Mouse (Mus musculus) MN1 (cell line): ENCODE data around the gene Mitf.

Experiments used
- DNase-seq: peaks from one replicate; pipeline ENCODE4 v3.0.0-alpha.2; 2016; ENCODE audit warnings: low spot score

Mitf gene

DNA sequence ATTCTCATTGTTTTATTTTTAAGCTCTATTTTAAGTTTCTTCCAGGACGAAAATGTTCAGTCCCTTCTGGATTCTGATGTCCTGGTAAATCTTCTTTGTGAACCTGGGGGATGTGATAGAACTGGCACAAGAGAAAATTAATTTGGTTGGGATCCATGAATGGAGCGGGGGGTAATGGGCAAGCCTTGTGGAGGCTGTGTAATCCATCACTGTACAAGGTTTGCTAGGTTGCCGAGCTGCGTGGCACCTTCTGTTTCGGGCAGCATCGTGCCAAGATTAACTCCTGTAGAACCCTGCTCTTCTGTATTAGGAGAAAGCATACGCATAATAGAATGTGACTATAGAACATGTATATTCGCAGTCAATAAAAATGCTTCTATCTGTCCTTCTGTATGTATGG is 76.1 kb downstream of the Mitf start:
- no peak for DNase-seq

DNA sequence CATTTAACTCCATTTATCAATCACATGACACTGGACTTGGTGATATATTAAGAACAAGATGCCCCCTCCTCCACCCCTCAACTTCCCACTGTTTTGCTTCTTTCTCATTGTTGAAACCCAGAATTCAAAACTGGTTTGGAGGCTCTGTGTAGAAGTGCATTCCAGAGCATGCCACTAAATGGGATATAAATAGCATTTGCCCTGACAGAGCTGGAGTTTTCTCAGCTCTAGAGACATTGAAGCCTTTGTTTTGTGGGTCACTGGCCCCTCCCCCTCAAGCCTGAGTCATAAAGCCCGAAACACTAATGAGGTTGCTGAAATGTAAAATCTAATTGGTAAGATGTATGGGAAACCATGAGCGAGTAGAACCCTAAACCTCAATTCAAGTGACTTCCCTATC is 76.6 kb downstream of the Mitf start:
- peak; percentile 48 for DNase-seq

GRCm38 (mm10) chr6:97884971-97885370 is 78.1 kb downstream of the Mitf start:
- no peak for DNase-seq

GRCm38 (mm10) chr6:97885606-97886005 is 78.8 kb downstream of the Mitf start:
- peak; percentile 86 for DNase-seq

GRCm38 (mm10) chr6:97887893-97888292 is 81.0 kb downstream of the Mitf start:
- DNase-seq, result no peak

DNA sequence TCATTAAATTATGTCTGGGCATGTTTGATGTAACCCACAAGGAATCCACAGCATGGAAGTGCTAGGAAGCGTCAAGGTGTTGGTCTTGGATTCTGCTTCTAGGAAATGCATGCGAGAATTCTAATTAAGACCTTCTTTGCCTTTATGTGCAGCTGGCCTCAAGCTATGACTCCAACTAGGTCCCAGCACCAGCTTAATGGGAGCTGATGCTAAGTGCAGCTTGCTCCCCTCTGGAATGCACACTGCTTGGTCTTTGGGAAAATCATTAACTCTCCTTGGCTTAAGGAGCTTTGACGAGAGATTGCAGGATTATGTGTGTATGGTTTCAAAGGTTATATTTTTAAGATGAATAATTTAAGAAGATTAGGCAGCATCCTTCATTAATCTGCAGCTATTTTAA is 81.7 kb downstream of the Mitf start:
- no peak for DNase-seq

DNA sequence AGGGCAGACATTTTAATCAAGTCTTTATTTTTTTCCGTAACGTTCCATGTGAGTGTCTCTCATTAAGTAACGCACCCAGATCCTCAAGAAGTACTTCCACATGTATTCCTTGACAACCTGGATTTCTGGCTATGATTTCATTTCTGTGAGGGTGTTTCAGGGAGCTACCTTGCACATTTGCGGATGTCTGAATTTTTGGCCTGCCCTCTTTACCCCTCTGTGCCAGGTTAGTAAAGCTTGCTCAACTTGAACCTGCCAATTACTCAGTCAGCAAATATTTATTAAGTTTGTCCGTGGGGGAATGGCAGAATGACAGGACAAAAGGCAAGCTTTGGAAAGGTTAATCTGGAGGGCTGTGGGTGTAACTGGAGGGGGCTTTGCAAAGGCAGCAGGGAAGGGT is 86.7 kb downstream of the Mitf start:
- no peak for DNase-seq

- no peak for DNase-seq
Observed at GRCm38 (mm10) chr6:97897191-97897590, 90.3 kb downstream of the Mitf start.

- no peak for DNase-seq
Observed at GRCm38 (mm10) chr6:97898085-97898484, 91.2 kb downstream of the Mitf start.

- DNase-seq, result no peak
Observed at GRCm38 (mm10) chr6:97901561-97901960, 94.7 kb downstream of the Mitf start.

DNA sequence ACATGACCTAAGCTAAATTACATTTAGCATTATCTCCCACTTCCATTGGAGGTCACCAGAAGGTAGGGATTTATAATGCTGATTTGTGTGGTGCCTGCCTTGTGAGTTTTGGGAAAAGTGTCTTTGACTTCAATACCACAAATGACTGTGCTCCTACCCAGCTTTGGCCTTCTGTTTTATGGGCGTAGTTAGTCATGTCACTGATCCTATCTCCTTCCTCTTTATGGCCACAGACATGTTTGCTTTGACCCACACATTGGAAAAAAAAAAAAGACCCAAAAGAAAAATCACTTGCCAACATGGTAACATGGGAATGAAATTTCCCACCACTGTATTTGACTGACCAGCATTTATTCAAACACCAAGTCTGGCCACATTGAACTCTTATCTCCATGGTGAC is 95.4 kb downstream of the Mitf start:
- DNase-seq, result no peak

- DNase-seq, result no peak
Observed at GRCm38 (mm10) chr6:97914768-97915167, 107.9 kb downstream of the Mitf start.

DNA sequence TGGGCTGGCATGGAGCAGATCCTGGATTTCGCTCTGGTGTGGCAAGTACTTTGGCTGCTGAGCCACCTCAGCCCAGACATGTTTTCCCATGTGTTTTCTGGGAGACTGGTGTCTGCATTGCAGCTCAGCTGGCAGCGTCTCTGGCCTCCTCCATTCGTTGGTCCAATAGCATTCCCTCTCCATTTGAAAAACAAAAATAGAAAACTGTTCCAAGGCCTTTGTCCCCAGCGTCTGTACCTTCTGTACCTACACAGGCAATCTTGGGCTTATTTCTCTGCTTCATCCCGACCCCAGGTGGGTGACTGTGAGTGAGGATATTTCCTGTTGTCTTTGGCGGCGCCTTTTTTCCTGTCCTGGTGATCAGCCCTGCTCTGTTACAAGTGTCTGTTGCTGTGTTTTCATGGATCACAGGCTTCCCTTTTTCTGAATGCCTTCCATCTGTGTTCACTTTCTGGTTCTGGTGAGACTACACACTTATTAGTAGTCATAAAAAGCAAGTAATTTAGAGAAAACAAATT is 109.6 kb downstream of the Mitf start:
- no peak for DNase-seq

GRCm38 (mm10) chr6:97918051-97918450 is 111.2 kb downstream of the Mitf start:
- no peak for DNase-seq

- no peak for DNase-seq
Observed at GRCm38 (mm10) chr6:97918481-97918880, 111.6 kb downstream of the Mitf start.

- DNase-seq, result no peak
Observed at GRCm38 (mm10) chr6:97919287-97919686, 112.4 kb downstream of the Mitf start.

GRCm38 (mm10) chr6:97921591-97921990 is 114.7 kb downstream of the Mitf start:
- DNase-seq, result no peak

DNA sequence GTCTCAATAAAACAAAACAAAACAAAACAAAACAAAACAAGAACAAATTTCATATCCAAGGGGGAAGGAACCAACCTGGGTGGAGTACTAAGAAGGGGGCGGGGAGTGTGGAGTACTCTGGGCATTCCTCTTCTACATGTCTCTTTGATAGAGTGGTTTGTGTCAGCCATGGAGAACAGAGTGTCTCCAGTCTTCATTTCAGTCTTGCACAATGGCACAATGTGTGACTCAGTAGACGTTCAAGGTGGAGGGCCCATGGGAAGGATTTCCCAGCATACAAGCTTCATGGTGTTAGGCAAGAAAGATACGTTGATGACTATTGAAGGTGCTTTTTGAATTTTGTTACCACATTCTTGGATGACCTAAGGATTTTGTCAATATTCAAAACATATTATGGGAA is 117.4 kb downstream of the Mitf start:
- DNase-seq, result no peak

DNA sequence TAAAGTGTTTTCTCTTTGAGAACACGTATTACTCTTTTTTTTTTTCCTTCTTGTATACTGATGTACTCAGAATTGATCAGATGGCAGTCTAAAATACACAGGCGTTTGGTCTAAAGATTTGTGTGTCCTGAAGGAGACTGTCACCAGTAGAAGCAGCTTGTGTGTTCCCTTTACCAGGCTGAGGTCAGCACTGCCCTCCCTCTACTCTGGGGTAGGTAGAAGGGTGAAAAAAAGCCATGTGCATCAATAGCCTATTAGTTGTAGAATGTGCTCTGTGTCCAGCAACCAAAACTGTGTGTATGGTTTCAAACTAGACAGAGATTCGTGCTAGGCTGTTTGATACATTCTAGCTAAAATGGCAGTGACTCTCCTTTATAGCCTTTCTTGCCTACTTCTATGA is 122.2 kb downstream of the Mitf start:
- DNase-seq, result no peak

DNA sequence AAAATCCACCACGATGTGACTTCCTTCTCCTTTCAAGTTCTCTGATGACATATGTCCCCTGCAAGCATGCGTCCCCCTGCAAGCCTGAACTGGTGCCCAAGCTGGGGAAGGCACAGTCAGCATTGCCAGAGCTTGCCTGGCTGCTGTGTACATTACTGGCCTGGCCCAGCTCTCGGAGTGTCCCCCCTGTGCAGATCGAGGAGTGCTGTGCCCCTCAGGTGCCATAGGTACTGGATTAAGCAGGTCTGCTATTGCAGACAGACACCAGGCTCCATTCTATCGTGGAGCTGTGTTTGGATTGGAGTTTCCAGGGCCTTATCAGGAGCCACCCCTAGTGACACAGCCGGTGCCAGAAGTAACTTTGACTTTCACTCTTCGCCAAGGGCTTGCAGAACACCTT is 122.6 kb downstream of the Mitf start:
- no peak for DNase-seq

DNA sequence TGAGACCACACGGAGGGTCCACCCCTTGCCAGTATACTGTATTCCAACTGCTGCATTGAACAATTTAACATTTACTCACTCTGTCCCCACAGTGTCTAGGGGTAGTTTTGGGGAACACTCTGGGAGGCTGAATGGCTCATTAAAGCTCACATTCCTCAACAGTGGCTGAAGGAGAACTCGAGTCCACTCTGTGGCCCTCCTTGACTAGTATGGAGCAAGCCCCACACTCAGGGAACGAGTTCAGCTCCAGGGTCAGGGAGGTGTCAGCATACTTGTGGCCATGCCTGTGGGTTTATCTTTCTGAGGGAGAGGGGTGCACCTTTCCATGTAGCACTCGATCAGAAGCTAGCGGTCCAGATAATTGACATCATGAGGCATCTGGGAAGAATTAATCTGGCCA is 130.3 kb downstream of the Mitf start:
- DNase-seq, result no peak

DNA sequence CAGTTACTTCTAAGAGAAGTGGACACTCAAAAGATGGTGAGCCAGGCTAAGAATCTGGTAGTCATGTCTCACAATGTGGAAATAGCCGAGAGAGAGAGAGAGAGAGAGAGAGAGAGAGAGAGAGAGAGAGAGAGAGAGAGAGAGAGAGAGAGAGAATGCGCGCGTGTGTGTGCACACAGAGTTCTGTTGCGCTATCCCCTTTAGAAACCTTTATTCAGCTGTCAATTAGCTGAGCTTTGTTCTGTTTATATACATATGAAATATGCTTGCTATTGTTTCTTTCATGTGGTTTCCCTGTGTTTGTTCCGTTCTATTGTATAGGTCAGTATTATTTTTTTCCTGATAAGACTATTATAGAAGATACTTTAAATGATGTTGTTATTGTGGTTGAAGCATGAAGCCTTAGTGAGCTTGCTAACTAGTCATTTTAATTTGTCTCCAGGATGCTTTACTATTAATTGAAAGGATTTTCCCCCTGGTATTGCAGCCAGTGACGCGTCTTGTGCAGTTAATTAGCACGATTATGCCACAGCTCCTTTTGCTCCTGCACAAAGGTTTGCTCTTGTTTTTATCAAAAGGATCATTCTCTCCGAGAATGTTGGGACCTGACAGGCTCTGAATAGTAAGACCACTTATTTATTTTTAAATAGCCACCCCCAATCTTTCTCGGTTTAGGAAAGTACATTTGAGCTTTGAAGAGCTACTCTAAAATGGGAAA is 131.2 kb downstream of the Mitf start:
- no peak for DNase-seq

DNA sequence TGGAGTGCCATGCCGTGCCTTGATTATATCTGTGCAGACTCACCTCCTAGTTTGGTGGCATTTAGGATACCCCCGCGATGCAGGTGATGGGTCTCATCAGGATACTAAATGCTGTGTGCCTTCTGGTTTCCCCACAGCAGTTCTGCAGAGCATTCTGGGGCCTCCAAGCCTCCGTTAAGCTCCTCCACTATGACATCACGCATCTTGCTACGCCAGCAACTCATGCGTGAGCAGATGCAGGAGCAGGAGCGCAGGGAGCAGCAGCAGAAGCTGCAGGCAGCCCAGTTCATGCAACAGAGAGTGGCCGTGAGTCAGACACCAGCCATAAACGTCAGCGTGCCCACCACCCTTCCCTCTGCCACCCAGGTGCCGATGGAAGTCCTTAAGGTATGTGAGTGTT is 134.1 kb downstream of the Mitf start:
- no peak for DNase-seq
